Mouse (Mus musculus) kidney, embryonic 15.5 days (tissue): ENCODE measurements around the gene Ddx4. TPM values are rescaled to one million over a fixed set of nuclear protein-coding genes. Genes with fewer than 3 reads are reported as not detected.

Source experiments
- ATAC-seq: fragments of 200-750 bp; cut with Nextera tagmentation; replicated peaks from 2 replicates; pipeline ENCODE4 v1.8.0; 2017; ENCODE audit warnings: moderate TSS enrichment; ENCODE audit not compliant: low FRiP score
- H3K27ac ChIP-seq: fragments of 300-500 bp; sonication (generic); 2 replicates; pipeline ENCODE4 v1.5.1; 2015; ENCODE audit warnings: mild to moderate bottlenecking, inconsistent platforms
- H3K27me3 ChIP-seq: fragments of 300-500 bp; sonication (generic); 2 replicates; pipeline ENCODE4 v1.6.1; 2015; ENCODE audit warnings: inconsistent platforms
- H3K36me3 ChIP-seq: fragments of 300-500 bp; sonication (generic); 2 replicates; pipeline ENCODE4 v1.6.1; 2015; ENCODE audit warnings: inconsistent platforms
- H3K4me1 ChIP-seq: fragments of 300-500 bp; sonication (generic); 2 replicates; pipeline ENCODE4 v1.6.1; 2015; ENCODE audit warnings: inconsistent platforms
- H3K4me2 ChIP-seq: fragments of 300-500 bp; sonication (generic); 2 replicates; pipeline ENCODE4 v1.6.1; 2015; ENCODE audit warnings: moderate library complexity, mild to moderate bottlenecking, inconsistent platforms
- H3K4me3 ChIP-seq: fragments of 300-500 bp; sonication (generic); replicated peaks from 2 replicates; pipeline ENCODE4 v1.5.1; 2015; ENCODE audit warnings: mild to moderate bottlenecking, inconsistent platforms
- H3K9ac ChIP-seq: fragments of 300-500 bp; sonication (generic); 2 replicates; pipeline ENCODE4 v1.6.1; 2015; ENCODE audit warnings: mild to moderate bottlenecking, inconsistent platforms
- H3K9me3 ChIP-seq: fragments of 300-500 bp; sonication (generic); replicated peaks from 2 replicates; pipeline ENCODE4 v1.6.1; 2016; ENCODE audit warnings: inconsistent platforms
- WGBS: fragments of 180-500 bp; shearing (Covaris S2); methylation state at CpG from one replicate; pipeline ENCODE4 v1.1.7; 2015; ENCODE audit warnings: mixed read lengths; 5-methylcytosine and 5-hydroxymethylcytosine counted together
- polyA plus RNA-seq: library from polyadenylated mRNA; unstranded; fragments of >200 nt; fragmentation: Nextera tagmentation; extraction: Ambion mirVana; gene quantifications from 2 replicates; pipeline ENCODE4 v1.2.1, GENCODE M21; 2015

Gene Ddx4
- polyA plus RNA-seq: 0.28 and 0.49 TPM in 2 replicates

DNA sequence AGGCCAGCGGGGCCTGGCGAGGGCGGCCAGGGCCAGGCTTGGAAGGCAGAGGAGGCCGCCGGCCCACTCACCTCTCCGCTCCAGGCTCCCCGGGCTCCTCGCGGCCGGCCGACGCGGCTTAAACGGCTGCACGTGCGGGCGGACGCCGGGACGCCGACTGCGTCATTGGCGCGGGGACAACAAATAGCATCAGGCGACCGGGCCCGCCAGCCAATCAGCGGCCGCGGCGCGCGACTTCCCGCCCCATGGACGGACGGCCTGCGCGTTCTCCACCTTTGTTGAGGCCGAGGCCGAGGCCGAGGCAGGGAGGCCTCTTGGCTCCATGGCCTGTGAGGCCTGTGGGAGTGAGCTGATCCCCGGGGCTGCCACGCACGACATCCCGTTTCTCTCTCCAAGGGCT, at the start of gene Ddx4:
TSS of gene Ddx4 (minus strand) at position 271 of the 400 bp plus-strand sequence.
- H3K36me3 ChIP-seq: no peaks in the 10 kb centered on the region
- no peak within 1 kb of the TSS for H3K4me2 ChIP-seq
- no peaks in the 10 kb centered on the region for H3K4me1 ChIP-seq
- no peaks in the 10 kb centered on the region for H3K27me3 ChIP-seq
- H3K27ac ChIP-seq: no peak within 1 kb of the TSS
- no peak within 1 kb of the TSS for H3K9ac ChIP-seq
- ATAC-seq: no peak
- H3K4me3 ChIP-seq: no peak within 1 kb of the TSS
- H3K9me3 ChIP-seq: peaks cover 7% of the 10 kb centered on the region; the same call in 1 of the 2 replicates
- 83% methylated on average over 45 of the region's 45 CpGs for WGBS

DNA sequence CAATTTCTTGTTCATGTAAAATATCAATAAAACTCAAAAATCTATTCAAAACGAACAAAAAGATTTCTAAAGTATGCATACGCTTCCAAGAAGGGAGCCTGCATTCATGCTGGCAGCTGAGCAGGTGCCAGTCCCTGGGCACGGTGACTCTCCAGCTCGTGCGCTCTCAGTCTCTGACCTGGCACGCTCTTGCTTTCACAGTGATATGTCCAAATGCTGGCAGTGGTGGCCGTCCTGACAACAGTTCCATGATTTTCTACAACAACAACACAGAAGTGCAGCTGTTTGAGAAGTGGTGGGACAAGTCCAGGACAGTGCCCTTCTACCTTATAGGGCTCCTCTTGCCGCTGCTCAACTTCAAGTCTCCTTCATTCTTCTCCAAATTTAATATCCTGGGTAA, 49.0 kb upstream of the Ddx4 start:
- Histone ChIP-seq H3K4me1 (no peaks in the 10 kb centered on the region), H3K27me3 (no peaks in the 10 kb centered on the region), H3K9ac (no peak overlapping the region), H3K4me2 (no peak overlapping the region), H3K9me3 (no peaks in the 10 kb centered on the region), H3K27ac (no peak overlapping the region), H3K4me3 (no peak overlapping the region), H3K36me3 (no peaks in the 10 kb centered on the region)
- ATAC-seq: no peak
- WGBS: 90% methylated on average over 8 of the region's 8 CpGs

DNA sequence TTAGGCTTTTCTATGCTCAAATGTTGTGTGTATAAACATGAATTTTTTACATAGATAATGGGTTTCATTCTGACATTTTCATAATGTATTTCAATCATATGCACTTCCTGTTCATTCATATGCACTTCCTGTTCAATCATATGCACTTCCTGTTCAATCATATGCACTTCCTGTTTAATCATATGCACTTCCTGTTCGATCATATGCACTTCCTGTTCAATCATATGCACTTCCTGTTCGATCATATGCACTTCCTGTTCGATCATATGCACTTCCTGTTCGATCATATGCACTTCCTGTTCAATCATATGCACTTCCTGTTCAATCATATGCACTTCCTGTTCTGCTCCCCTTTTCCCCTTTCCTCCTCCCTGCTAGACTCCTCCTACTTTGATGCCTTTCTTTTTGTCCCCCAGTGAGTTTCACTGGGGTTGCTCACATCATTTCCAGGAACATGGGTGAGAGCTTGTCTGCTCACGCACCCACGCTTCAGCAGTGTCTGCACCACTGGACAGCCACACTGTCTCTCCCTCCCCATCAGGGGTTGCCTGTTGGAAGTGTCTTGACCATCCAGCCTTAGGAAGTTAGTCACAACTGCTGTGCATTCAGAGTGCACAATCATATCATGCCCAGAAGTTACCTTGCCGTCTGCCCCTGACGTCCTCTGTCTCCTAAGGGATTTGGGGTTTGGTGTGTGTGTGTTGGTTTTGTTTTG, 43.4 kb upstream of the Ddx4 start:
- no peak for ATAC-seq
- Histone ChIP-seq H3K36me3 (peaks cover 6% of the 10 kb centered on the region), H3K9ac (no peak overlapping the region), H3K4me3 (no peak overlapping the region), H3K27me3 (no peaks in the 10 kb centered on the region), H3K4me2 (no peak overlapping the region), H3K27ac (no peak overlapping the region), H3K9me3 (no peaks in the 10 kb centered on the region), H3K4me1 (no peaks in the 10 kb centered on the region)
- 92% methylated on average over 8 of the region's 8 CpGs for WGBS

DNA sequence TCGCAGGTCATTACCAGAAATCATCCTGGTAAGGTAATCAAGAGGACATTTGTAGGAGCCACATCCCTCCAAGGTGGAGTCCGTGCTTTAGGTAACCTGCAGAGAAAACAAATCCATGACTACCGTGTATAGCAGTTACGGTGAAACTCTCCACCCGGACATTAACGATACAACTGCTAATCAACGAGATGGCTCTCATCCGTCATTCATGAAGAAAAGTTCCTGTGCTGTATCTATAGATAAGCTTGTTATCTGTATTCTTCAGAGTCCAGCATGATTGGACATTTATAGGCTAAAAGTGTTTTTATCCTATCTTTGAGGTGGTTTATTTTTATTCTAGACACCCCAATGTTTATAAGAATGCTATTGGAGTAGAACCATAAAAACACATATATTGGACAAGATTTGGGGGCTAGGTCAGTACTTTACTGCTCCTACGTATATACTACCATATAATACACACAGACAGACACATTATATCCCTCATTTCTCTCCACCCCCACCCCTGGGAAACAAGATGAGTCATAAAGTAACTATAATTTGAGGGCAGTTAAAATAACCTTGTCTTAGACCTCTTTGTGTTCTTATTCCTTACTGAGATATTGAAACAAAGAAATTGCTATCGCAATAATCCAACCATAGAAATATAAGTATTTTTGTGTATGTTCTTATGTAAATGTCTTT, 40.7 kb upstream of the Ddx4 start:
- Histone ChIP-seq H3K9me3 (no peaks in the 10 kb centered on the region), H3K27ac (no peak overlapping the region), H3K36me3 (peaks cover 6% of the 10 kb centered on the region), H3K4me3 (no peak overlapping the region), H3K4me1 (no peaks in the 10 kb centered on the region), H3K9ac (no peak overlapping the region), H3K27me3 (no peaks in the 10 kb centered on the region), H3K4me2 (no peak overlapping the region)
- WGBS: 89% methylated on average over 10 of the region's 10 CpGs
- ATAC-seq: no peak

DNA sequence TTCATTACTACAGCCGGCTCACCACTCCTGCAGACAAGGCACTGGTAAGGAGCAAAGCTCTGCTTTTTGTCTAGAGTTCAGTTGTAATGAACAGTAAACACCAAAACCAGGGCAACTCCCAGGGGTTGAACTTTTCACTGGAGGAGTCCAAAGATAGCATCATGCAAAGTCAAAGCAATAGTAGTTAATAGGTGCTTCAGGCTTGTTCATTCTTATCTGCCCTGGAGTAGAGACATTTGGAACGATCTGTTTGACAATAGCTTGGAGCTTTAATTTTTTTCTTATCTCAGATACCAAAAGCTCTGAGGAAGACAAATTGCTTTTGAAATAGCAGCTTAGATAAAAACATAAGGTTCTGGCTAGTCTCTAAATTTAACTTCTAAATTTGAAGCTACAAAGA, 33.9 kb upstream of the Ddx4 start:
- no peak overlapping the region for H3K27ac ChIP-seq
- no peaks in the 10 kb centered on the region for H3K4me1 ChIP-seq
- no peaks in the 10 kb centered on the region for H3K36me3 ChIP-seq
- H3K9me3 ChIP-seq: no peaks in the 10 kb centered on the region
- H3K9ac ChIP-seq: no peak overlapping the region
- no peak overlapping the region for H3K4me2 ChIP-seq
- ATAC-seq: no peak
- 75% methylated on average over 2 of the region's 2 CpGs for WGBS
- no peak overlapping the region for H3K4me3 ChIP-seq
- H3K27me3 ChIP-seq: no peaks in the 10 kb centered on the region

DNA sequence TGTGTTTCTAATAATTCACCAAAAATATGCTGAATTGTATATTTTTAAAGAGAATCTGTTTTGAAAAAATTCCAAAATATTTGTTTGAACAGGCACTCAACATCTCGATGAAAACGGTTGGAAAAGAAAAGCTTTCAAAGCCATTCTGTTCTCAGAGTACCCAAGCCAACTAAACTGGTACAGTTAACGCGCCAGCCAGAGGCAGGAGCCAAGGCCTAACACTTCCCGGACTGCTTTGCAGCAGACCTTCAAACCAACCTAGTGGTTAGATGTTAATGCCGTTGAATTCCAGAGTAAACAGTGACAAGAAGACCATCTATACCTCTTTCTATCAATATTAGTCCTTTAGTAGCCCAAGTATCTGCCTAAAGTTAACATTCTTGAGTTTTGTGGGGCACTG, 31.7 kb upstream of the Ddx4 start:
- WGBS: 90% methylated on average over 6 of the region's 6 CpGs
- no peaks in the 10 kb centered on the region for H3K4me1 ChIP-seq
- no peaks in the 10 kb centered on the region for H3K36me3 ChIP-seq
- no peak overlapping the region for H3K4me2 ChIP-seq
- no peaks in the 10 kb centered on the region for H3K27me3 ChIP-seq
- ATAC-seq: no peak
- no peak overlapping the region for H3K4me3 ChIP-seq
- no peaks in the 10 kb centered on the region for H3K9me3 ChIP-seq
- no peak overlapping the region for H3K27ac ChIP-seq
- H3K9ac ChIP-seq: no peak overlapping the region

DNA sequence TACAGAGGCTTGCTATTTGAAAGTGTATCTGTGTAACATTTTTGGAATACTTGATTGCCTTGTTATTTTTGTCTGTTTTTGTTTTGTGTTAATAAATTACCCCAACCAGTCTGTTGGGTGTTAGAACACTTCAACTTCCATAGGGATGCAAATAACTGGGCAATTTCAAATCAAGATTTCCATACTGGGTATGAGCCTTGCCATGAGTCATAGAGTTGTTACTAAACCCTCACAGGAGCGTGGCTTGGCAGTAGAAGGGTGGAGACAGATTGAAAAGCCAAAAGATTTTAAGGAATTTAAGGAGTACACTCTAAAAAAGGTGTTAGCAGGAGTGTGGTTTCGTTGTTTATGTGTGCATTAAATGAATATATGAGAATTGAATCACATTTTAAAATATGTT, 31.0 kb upstream of the Ddx4 start:
- no peak overlapping the region for H3K4me2 ChIP-seq
- no peak for ATAC-seq
- 76% methylated on average over 2 of the region's 2 CpGs for WGBS

DNA sequence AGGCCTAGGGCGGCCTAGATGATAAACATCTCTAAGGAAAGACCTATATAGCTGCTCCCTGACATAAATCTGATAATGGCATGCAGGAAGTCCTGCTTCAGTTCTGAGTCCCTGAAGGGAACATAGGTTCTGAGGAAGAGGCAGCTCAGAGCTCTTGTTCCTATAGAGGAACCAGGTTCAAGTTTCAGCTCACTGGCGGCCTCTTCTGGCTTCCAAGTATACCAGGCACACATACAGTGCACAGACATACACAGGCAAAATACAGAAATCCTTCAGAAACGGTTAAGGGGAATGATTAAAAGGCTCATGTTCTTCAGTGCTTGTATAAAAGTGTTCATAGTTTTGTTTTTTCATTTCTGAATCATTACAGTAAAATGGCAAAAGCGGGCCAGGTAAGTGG, 25.9 kb upstream of the Ddx4 start:
- Histone ChIP-seq H3K9ac (no peak overlapping the region), H3K27ac (no peak overlapping the region), H3K4me1 (peaks cover 5% of the 10 kb centered on the region; the same call in 1 of the 2 replicates), H3K4me2 (no peak overlapping the region), H3K36me3 (peaks cover 9% of the 10 kb centered on the region), H3K4me3 (no peak overlapping the region), H3K27me3 (no peaks in the 10 kb centered on the region), H3K9me3 (no peaks in the 10 kb centered on the region)
- ATAC-seq: no peak
- WGBS: 89% methylated on average over 4 of the region's 4 CpGs

More for the DNA sequence above, 31.0 kb upstream of the Ddx4 start:
- Histone ChIP-seq H3K9me3 (no peaks in the 10 kb centered on the region), H3K27me3 (no peaks in the 10 kb centered on the region), H3K4me3 (no peak overlapping the region), H3K27ac (no peak overlapping the region), H3K36me3 (0 out of 2 replicates have a peak, but pooled peaks cover 4% of the 10 kb centered on the region), H3K9ac (no peak overlapping the region), H3K4me1 (no peaks in the 10 kb centered on the region)

DNA sequence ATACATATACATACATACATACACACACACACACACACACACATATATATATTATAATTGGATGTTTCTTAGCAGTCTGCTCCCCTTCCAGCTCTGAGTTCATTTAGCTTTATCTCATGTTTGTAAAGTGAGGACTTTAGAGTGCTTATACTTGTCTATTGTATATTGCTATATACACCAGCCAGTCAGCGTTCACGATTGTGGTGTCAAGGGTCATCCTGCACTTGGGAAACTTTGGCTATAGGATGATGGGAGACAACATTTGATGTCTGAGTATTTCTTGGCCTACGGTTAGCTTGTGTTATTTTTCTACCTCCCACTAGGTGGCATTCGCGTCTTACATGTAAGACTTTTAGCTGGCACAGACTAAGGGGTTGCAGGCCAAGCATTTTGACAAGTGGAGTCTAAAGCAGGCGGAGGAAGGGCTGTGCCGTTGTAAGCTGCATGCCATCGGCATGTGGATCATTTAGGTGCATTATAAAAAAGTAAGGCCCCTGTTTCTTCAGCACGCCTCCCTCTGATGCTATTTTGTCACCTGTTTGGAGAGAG, 21.7 kb upstream of the Ddx4 start:
- peak; percentile 83 for ATAC-seq
- Histone ChIP-seq H3K4me2 (no peak overlapping the region), H3K9ac (no peak overlapping the region), H3K4me1 (peaks cover 5% of the 10 kb centered on the region; the same call in 1 of the 2 replicates), H3K27ac (no peak overlapping the region), H3K27me3 (no peaks in the 10 kb centered on the region), H3K9me3 (no peaks in the 10 kb centered on the region), H3K4me3 (no peak overlapping the region), H3K36me3 (peaks cover 17% of the 10 kb centered on the region)
- WGBS: 11% methylated on average over 9 of the region's 9 CpGs

DNA sequence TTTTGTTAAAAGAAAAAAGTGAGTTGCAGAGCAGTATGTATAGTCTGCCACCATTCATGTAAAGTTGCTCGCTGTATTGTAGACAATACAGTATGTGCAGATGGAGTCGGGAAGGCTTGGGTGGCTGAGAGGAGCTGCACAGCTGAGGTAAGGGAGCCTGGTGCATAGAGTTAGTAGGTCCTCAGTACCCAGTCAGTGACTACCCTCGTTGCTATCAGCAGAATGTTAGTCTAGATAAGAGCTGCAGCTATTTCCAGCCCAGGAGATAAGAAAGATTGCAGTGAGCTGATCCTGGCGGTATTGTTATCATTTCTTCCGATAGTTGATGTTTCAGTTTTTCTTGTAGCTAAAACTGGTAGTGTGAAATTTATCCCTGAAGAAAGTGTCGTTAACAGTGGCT, 20.5 kb upstream of the Ddx4 start:
- no peak overlapping the region for H3K4me3 ChIP-seq
- 75% methylated on average over 6 of the region's 6 CpGs for WGBS
- peaks cover 8% of the 10 kb centered on the region for H3K36me3 ChIP-seq
- no peak for ATAC-seq
- H3K27ac ChIP-seq: no peak overlapping the region
- H3K4me1 ChIP-seq: peaks cover 5% of the 10 kb centered on the region; the same call in 1 of the 2 replicates
- H3K4me2 ChIP-seq: no peak overlapping the region
- no peaks in the 10 kb centered on the region for H3K27me3 ChIP-seq
- H3K9ac ChIP-seq: no peak overlapping the region
- no peaks in the 10 kb centered on the region for H3K9me3 ChIP-seq

DNA sequence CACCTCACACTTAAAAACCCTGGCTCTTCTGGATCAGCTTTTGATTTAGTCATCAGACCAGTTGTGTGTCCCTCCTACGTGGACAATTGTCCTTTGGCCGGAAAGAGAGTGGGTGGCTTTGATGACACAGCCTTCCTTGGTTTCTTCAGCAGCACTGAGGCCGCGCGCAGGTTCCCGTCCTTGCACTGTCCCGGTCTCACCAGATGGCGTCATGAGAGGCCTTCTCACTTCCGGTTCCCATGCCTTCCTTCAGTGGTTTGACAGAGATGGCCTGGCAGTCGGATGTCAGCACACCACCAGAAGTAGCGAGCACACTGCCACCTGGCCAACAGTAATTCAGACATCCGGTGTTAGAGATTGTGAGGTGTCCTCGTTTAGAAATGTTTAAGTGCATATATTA, 19.4 kb upstream of the Ddx4 start:
- ATAC-seq: no peak
- WGBS: 70% methylated on average over 13 of the region's 13 CpGs
- Histone ChIP-seq H3K4me3 (no peak overlapping the region), H3K27me3 (no peaks in the 10 kb centered on the region), H3K27ac (no peak overlapping the region), H3K4me1 (peaks cover 5% of the 10 kb centered on the region; the same call in 1 of the 2 replicates), H3K9ac (no peak overlapping the region), H3K4me2 (no peak overlapping the region), H3K36me3 (peaks cover 8% of the 10 kb centered on the region), H3K9me3 (no peaks in the 10 kb centered on the region)

DNA sequence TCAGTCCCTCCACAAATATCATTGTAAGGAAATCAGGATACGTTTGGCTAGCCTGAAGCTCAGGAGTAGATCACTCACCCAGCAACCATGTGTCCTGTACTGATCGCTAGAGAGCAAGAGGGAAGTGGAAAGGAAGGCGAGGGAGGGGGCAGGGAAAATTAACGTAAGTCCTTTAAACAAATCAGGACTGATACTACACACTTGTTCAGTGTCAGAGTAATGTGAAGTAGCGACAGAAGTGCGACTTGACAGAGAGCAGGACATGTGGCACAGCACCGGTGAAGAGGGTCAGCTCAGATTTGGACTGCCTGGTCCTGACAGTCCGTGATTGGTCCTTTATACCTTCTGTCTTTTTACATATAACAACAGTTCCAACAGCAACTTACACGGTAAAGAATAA, 14.9 kb upstream of the Ddx4 start:
- Histone ChIP-seq H3K9ac (no peak overlapping the region), H3K4me3 (no peak overlapping the region), H3K4me1 (no peaks in the 10 kb centered on the region), H3K27ac (no peak overlapping the region), H3K27me3 (no peaks in the 10 kb centered on the region), H3K36me3 (peaks cover 8% of the 10 kb centered on the region), H3K4me2 (no peak overlapping the region), H3K9me3 (no peaks in the 10 kb centered on the region)
- WGBS: 85% methylated on average over 9 of the region's 9 CpGs
- ATAC-seq: no peak
